Mouse (Mus musculus) stomach, postnatal 0 days (tissue): ENCODE results near the gene Mmachc. TPM values are rescaled to one million over a fixed set of nuclear protein-coding genes. Genes with fewer than 3 reads are reported as not detected.
"Not testable (repeated sequence)": the region's sequence is repeated elsewhere in the genome, so short reads cannot be mapped to it uniquely, and the experiment has no call there.

ENCODE experiments used
- ATAC-seq: fragments of 200-750 bp; cut with Nextera tagmentation; 2 replicates; pipeline ENCODE4 v1.8.0; 2017; ENCODE audit not compliant: low FRiP score, low TSS enrichment
- DNase-seq: peaks from one replicate; pipeline ENCODE4 v3.0.0-alpha.2; 2016; ENCODE audit warnings: low spot score
- H3K27ac ChIP-seq: fragments of 300-500 bp; sonication (generic); replicated peaks from 2 replicates; pipeline ENCODE4 v1.5.1; 2014; ENCODE audit warnings: mild to moderate bottlenecking, control low read depth
- H3K27me3 ChIP-seq: fragments of 300-500 bp; sonication (generic); 2 replicates; pipeline ENCODE4 v1.6.1; 2014; ENCODE audit warnings: low read length; ENCODE audit not compliant: control insufficient read depth, insufficient read depth
- H3K36me3 ChIP-seq: fragments of 300-500 bp; sonication (generic); 2 replicates; pipeline ENCODE4 v1.6.1; 2014; ENCODE audit warnings: low read length, mixed read lengths; ENCODE audit not compliant: control insufficient read depth, insufficient read depth
- H3K4me1 ChIP-seq: fragments of 300-500 bp; sonication (generic); replicated peaks from 2 replicates; pipeline ENCODE4 v1.6.1; 2014; ENCODE audit warnings: antibody characterized with exemption; ENCODE audit not compliant: control insufficient read depth, insufficient read depth
- H3K4me2 ChIP-seq: fragments of 300-500 bp; sonication (generic); replicated peaks from 2 replicates; pipeline ENCODE4 v1.6.1; 2014; ENCODE audit warnings: low read depth, mild to moderate bottlenecking, control low read depth, moderate library complexity
- H3K4me3 ChIP-seq: fragments of 300-500 bp; sonication (generic); 2 replicates; pipeline ENCODE4 v1.5.1; 2014; ENCODE audit warnings: low read depth, low read length, control low read depth
- H3K9ac ChIP-seq: fragments of 300-500 bp; sonication (generic); 2 replicates; pipeline ENCODE4 v1.6.1; 2014; ENCODE audit warnings: mild to moderate bottlenecking, low read length, control low read depth, mixed read lengths
- H3K9me3 ChIP-seq: fragments of 300-500 bp; sonication (generic); 2 replicates; pipeline ENCODE4 v1.6.1; 2016; ENCODE audit warnings: low read length; ENCODE audit not compliant: control insufficient read depth
- CTCF ChIP-seq: IDR thresholded peaks from 2 replicates; pipeline ENCODE4 v1.5.1; 2016; ENCODE audit warnings: antibody characterized with exemption, low read depth, mild to moderate bottlenecking, moderate library complexity
- EP300 ChIP-seq: optimal IDR thresholded peaks from 2 replicates; pipeline ENCODE3; 2016; ENCODE audit warnings: antibody characterized with exemption
- WGBS: fragments of 180-500 bp; shearing (Covaris S2); extraction: QIAGEN DNeasy Blood & Tissue Kit; methylation state at CpG from one replicate; pipeline ENCODE4 v1.1.7; 2014; 5-methylcytosine and 5-hydroxymethylcytosine counted together
- polyA plus RNA-seq: library from polyadenylated mRNA; unstranded; fragments of >200 nt; fragmentation: Nextera tagmentation; extraction: Ambion mirVana; gene quantifications from 2 replicates; pipeline ENCODE4 v1.2.1, GENCODE M21; 2015

Mmachc gene
- polyA plus RNA-seq, 1 experiment from 2014 or later: 9.8 TPM

- Histone ChIP-seq H3K4me3 (no peak overlapping the region), H3K9me3 (no peaks in the 10 kb centered on the region), H3K4me2 (no peak overlapping the region), H3K36me3 (no peaks in the 10 kb centered on the region), H3K9ac (no peak overlapping the region), H3K27ac (no peak overlapping the region), H3K27me3 (no peaks in the 10 kb centered on the region), H3K4me1 (no peaks in the 10 kb centered on the region)
- DNase-seq (no peak), ATAC-seq (no peak)
- WGBS: 90% methylated on average over 1 of the region's 1 CpGs
- TF ChIP-seq CTCF: no peak
- no peak for TF ChIP-seq EP300
These were observed 46.2 kb downstream of the Mmachc start for GRCm38 (mm10) chr4:116661998-116662397.

DNA sequence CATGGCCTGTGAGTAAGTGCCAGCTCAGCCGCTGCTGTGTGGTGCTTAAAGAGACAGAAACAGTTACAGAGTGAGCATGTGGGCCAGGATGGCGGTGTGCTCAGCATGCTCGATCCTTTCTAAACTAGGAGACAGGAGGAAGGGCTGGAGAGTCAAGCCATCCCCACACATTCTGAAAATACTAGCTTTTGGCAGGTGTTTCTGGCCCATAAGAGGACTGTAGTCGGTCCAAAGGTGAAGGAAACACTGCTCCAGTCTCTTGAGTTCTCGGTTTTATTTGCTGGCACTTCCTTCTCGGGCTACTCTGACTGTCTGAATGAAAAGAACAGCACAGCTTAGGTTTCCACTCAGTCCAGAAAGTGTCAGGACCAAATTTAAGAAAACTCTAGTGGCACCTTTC, 47.4 kb downstream of the Mmachc start:
- no peak for TF ChIP-seq EP300
- Histone ChIP-seq H3K4me1 (no peaks in the 10 kb centered on the region), H3K36me3 (no peaks in the 10 kb centered on the region), H3K9ac (no peak overlapping the region), H3K27ac (no peak overlapping the region; the same call in 1 of the 2 replicates), H3K4me3 (no peak overlapping the region), H3K4me2 (no peak overlapping the region), H3K9me3 (no peaks in the 10 kb centered on the region), H3K27me3 (no peaks in the 10 kb centered on the region)
- ATAC-seq (0 out of 2 replicates have a peak, but pooled peaks have one; percentile 16), DNase-seq (no peak)
- WGBS: 64% methylated on average over 6 of the region's 6 CpGs

DNA sequence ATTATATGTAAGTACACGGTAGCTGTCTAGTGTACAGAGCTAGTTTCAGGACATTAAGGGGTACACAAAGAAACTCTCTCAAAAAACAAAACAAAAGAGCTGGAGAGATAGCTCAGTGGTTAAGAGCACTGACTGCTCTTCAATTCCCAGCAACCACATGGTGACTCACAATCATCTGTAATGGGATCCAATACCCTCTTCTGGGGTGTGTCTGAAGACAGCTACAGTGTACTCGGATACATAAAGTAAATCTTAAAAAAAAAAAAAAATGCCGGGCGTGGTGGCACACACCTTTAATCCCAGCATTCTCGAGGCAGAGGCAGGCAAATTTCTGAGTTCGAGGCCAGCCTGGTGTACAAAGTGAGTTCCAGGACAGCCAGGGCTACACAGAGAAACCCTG, 48.3 kb downstream of the Mmachc start:
- not testable (repeated sequence) for H3K36me3 ChIP-seq, H3K4me3 ChIP-seq, H3K27ac ChIP-seq, H3K4me1 ChIP-seq, H3K4me2 ChIP-seq, H3K9ac ChIP-seq, ATAC-seq, H3K9me3 ChIP-seq, H3K27me3 ChIP-seq, DNase-seq
- 54% methylated on average over 6 of the region's 6 CpGs for WGBS

DNA sequence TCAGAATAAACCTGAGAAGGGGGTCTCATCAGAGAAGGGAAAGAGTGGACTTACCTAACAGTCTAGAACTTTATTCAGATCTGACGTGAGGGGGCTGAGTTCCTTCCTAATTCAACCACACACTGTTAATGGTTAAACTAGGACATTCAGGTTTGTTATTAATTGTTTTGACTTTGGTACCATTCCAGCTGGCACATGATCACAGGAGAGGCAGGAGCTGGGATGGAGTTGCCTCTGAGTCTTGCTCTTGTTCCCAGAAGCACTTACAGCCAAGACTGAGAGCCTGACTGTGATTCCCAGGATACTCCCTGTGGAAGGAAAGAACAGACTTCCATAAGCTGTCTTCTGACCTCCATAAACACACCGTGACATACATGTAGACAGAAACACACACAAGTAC, 48.7 kb downstream of the Mmachc start:
- TF ChIP-seq CTCF (no peak), EP300 (no peak)
- ATAC-seq (peak; percentile 54), DNase-seq (peak; percentile 66)
- Histone ChIP-seq H3K4me3 (no peak overlapping the region), H3K27ac (no peak overlapping the region), H3K9me3 (no peaks in the 10 kb centered on the region), H3K4me1 (no peaks in the 10 kb centered on the region), H3K36me3 (no peaks in the 10 kb centered on the region), H3K27me3 (no peaks in the 10 kb centered on the region), H3K9ac (no peak overlapping the region), H3K4me2 (no peak overlapping the region)
- 17% methylated on average over 2 of the region's 2 CpGs for WGBS

- Histone ChIP-seq H3K27ac (no peak overlapping the region), H3K4me3 (no peak overlapping the region), H3K27me3 (no peaks in the 10 kb centered on the region), H3K36me3 (no peaks in the 10 kb centered on the region), H3K4me1 (no peaks in the 10 kb centered on the region), H3K9ac (no peak overlapping the region), H3K9me3 (no peaks in the 10 kb centered on the region), H3K4me2 (no peak overlapping the region)
- no peak for TF ChIP-seq EP300
- TF ChIP-seq CTCF: no peak
- ATAC-seq (no peak), DNase-seq (no peak)
- 42% methylated on average over 3 of the region's 3 CpGs for WGBS
These were observed 50.2 kb downstream of the Mmachc start for GRCm38 (mm10) chr4:116657971-116658370.

DNA sequence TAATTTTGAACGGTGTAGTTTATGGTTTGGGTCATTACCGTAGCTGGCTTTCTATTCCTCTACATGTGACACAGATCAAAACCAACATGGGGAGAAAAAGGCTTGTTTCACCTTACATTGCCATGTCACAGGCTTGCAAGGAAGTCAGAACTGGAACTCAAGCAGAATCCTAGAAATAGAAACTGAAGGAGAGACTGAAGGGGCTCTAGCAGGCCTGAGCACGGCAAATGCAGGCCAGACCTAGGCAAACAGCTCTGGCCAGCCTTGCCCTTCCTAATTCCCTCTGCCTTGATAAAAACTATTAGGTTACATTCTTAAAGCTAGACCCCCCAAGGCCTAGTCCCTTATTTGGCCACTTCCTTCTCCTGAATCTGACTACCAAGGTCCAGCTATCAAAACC, 52.5 kb downstream of the Mmachc start:
- Histone ChIP-seq H3K4me2 (no peak overlapping the region), H3K9ac (no peak overlapping the region), H3K36me3 (no peaks in the 10 kb centered on the region), H3K27ac (no peak overlapping the region), H3K4me3 (no peak overlapping the region), H3K4me1 (no peaks in the 10 kb centered on the region), H3K9me3 (no peaks in the 10 kb centered on the region), H3K27me3 (no peaks in the 10 kb centered on the region)
- no peak for ATAC-seq
- no peak for TF ChIP-seq CTCF
- no peak for DNase-seq
- 64% methylated on average over 3 of the region's 3 CpGs for WGBS
